Mouse (Mus musculus) macrophage (primary cell): ENCODE measurements around the gene Sel1l. TPM values are rescaled to one million over a fixed set of nuclear protein-coding genes. Genes with fewer than 3 reads are reported as not detected.

Experiments
- polyA plus RNA-seq: library from polyadenylated mRNA; stranded (reverse); fragments of 250-400 nt; gene quantifications from 3 replicates; pipeline ENCODE4 v1.2.4, GENCODE M21; 2018; ENCODE audit warnings: inconsistent platforms

Gene Sel1l
- polyA plus RNA-seq, 1 experiment from 2014 or later: 76.5 TPM

Other genes with a start within 250 kb of the Sel1l start
- 3.0 to 5.3 TPM (median 5.0 TPM) in 3 replicates for gene Ston2, start 60.8 kb downstream of the Sel1l start, polyA plus RNA-seq